Mouse (Mus musculus): ENCODE measurements around the gene BC016579. TPM values are rescaled to one million over a fixed set of nuclear protein-coding genes. Genes with fewer than 3 reads are reported as not detected.

Gene BC016579
- not detected in 2 replicates for polyA plus RNA-seq (2015; fragmentation: Nextera tagmentation; extraction: Ambion mirVana)

GRCm38 (mm10) chr16:45653934-45654332 lies at the start of gene BC016579:
TSS of gene BC016579 (minus strand) at chr16:45654068.
- Histone ChIP-seq H3K36me3 (ENCODE audit: control insufficient read depth, insufficient read depth, low read length) (no peaks in the 10 kb centered on the region), H3K27ac (ENCODE audit: low read depth, low read length) (no peak within 1 kb of the TSS), H3K4me1 (ENCODE audit: control insufficient read depth, insufficient read depth, low read depth, low read length) (peaks cover 5% of the 10 kb centered on the region; the same call in 1 of the 2 replicates), H3K9ac (ENCODE audit: low read depth, low read length) (0 out of 2 replicates have a peak within 1 kb of the TSS, but pooled peaks have one; percentile 33), H3K4me3 (ENCODE audit: low read length) (peak within 1 kb of the TSS; percentile 38), H3K27me3 (replicated peaks; ENCODE audit: control insufficient read depth, insufficient read depth, low read length) (no peaks in the 10 kb centered on the region), H3K9me3 (ENCODE audit: control insufficient read depth, low read length) (no peaks in the 10 kb centered on the region), H3K4me2 (ENCODE audit: low read length) (peak within 1 kb of the TSS; percentile 66)
- WGBS = 2% methylated on average over 20 of the region's 20 CpGs
- 0 out of 2 replicates have a peak, but pooled peaks have one; percentile 37 for ATAC-seq

- H3K9me3 ChIP-seq (ENCODE audit: control insufficient read depth, low read length) = no peaks in the 10 kb centered on the region
- no peak overlapping the region for H3K4me3 ChIP-seq (ENCODE audit: low read length)
- no peaks in the 10 kb centered on the region for H3K27me3 ChIP-seq (replicated peaks; ENCODE audit: control insufficient read depth, insufficient read depth, low read length)
- ATAC-seq = no peak
- no peak overlapping the region for H3K9ac ChIP-seq (ENCODE audit: low read depth, low read length)
- 83% methylated on average over 5 of the region's 5 CpGs for WGBS
- H3K36me3 ChIP-seq (ENCODE audit: control insufficient read depth, insufficient read depth, low read length) = no peaks in the 10 kb centered on the region
- no peak overlapping the region for H3K4me2 ChIP-seq (ENCODE audit: low read length)
- peaks cover 3% of the 10 kb centered on the region; the same call in 1 of the 2 replicates for H3K4me1 ChIP-seq (ENCODE audit: control insufficient read depth, insufficient read depth, low read depth, low read length)
- H3K27ac ChIP-seq (ENCODE audit: low read depth, low read length) = no peak overlapping the region
These were observed 45.4 kb upstream of the BC016579 start for GRCm38 (mm10) chr16:45699301-45699700.

- peaks cover 3% of the 10 kb centered on the region; the same call in 1 of the 2 replicates for H3K4me1 ChIP-seq (ENCODE audit: control insufficient read depth, insufficient read depth, low read depth, low read length)
- H3K27me3 ChIP-seq (replicated peaks; ENCODE audit: control insufficient read depth, insufficient read depth, low read length) = no peaks in the 10 kb centered on the region
- 53% methylated on average over 6 of the region's 6 CpGs for WGBS
- no peak overlapping the region for H3K27ac ChIP-seq (ENCODE audit: low read depth, low read length)
- peak; percentile 88 for ATAC-seq
- H3K9ac ChIP-seq (ENCODE audit: low read depth, low read length) = no peak overlapping the region
- no peak overlapping the region for H3K4me2 ChIP-seq (ENCODE audit: low read length)
- H3K9me3 ChIP-seq (ENCODE audit: control insufficient read depth, low read length) = no peaks in the 10 kb centered on the region
- H3K36me3 ChIP-seq (ENCODE audit: control insufficient read depth, insufficient read depth, low read length) = no peaks in the 10 kb centered on the region
- no peak overlapping the region for H3K4me3 ChIP-seq (ENCODE audit: low read length)
These were observed 44.1 kb upstream of the BC016579 start for GRCm38 (mm10) chr16:45697996-45698395.

- H3K4me2 ChIP-seq (ENCODE audit: low read length) = no peak overlapping the region
- ATAC-seq = peak; percentile 58
- H3K9me3 ChIP-seq (ENCODE audit: control insufficient read depth, low read length) = no peaks in the 10 kb centered on the region
- no peaks in the 10 kb centered on the region for H3K27me3 ChIP-seq (replicated peaks; ENCODE audit: control insufficient read depth, insufficient read depth, low read length)
- no peak overlapping the region for H3K27ac ChIP-seq (ENCODE audit: low read depth, low read length)
- H3K4me3 ChIP-seq (ENCODE audit: low read length) = no peak overlapping the region
- 49% methylated on average over 9 of the region's 9 CpGs for WGBS
- H3K4me1 ChIP-seq (ENCODE audit: control insufficient read depth, insufficient read depth, low read depth, low read length) = peaks cover 4% of the 10 kb centered on the region
- H3K36me3 ChIP-seq (ENCODE audit: control insufficient read depth, insufficient read depth, low read length) = no peaks in the 10 kb centered on the region
- no peak overlapping the region for H3K9ac ChIP-seq (ENCODE audit: low read depth, low read length)
These were observed 41.7 kb upstream of the BC016579 start for GRCm38 (mm10) chr16:45695445-45696160.

- no peak within 1 kb of the TSS for H3K27ac ChIP-seq (ENCODE audit: low read depth, low read length)
- no peak within 1 kb of the TSS for H3K4me3 ChIP-seq (ENCODE audit: low read length)
- peaks cover 8% of the 10 kb centered on the region for H3K4me1 ChIP-seq (ENCODE audit: control insufficient read depth, insufficient read depth, low read depth, low read length)
- H3K36me3 ChIP-seq (ENCODE audit: control insufficient read depth, insufficient read depth, low read length) = no peaks in the 10 kb centered on the region
- H3K27me3 ChIP-seq (replicated peaks; ENCODE audit: control insufficient read depth, insufficient read depth, low read length) = no peaks in the 10 kb centered on the region
- no peak within 1 kb of the TSS for H3K9ac ChIP-seq (ENCODE audit: low read depth, low read length)
- ATAC-seq = no peak
- H3K9me3 ChIP-seq (ENCODE audit: control insufficient read depth, low read length) = no peaks in the 10 kb centered on the region
- H3K4me2 ChIP-seq (ENCODE audit: low read length) = no peak within 1 kb of the TSS
- WGBS = 66% methylated on average over 10 of the region's 10 CpGs
These were observed 39.7 kb upstream of the BC016579 start, which contains the start of gene Tmprss7 for GRCm38 (mm10) chr16:45693558-45693957. TSS of gene Tmprss7 (minus strand) at chr16:45693658.

GRCm38 (mm10) chr16:45692851-45693250 lies 39.0 kb upstream of the BC016579 start:
- no peak overlapping the region for H3K4me2 ChIP-seq (ENCODE audit: low read length)
- peaks cover 8% of the 10 kb centered on the region for H3K4me1 ChIP-seq (ENCODE audit: control insufficient read depth, insufficient read depth, low read depth, low read length)
- 35% methylated on average over 3 of the region's 3 CpGs for WGBS
- no peaks in the 10 kb centered on the region for H3K9me3 ChIP-seq (ENCODE audit: control insufficient read depth, low read length)
- H3K9ac ChIP-seq (ENCODE audit: low read depth, low read length) = no peak overlapping the region
- H3K27ac ChIP-seq (ENCODE audit: low read depth, low read length) = no peak overlapping the region
- no peaks in the 10 kb centered on the region for H3K27me3 ChIP-seq (replicated peaks; ENCODE audit: control insufficient read depth, insufficient read depth, low read length)
- H3K4me3 ChIP-seq (ENCODE audit: low read length) = no peak overlapping the region
- no peaks in the 10 kb centered on the region for H3K36me3 ChIP-seq (ENCODE audit: control insufficient read depth, insufficient read depth, low read length)
- ATAC-seq = no peak

GRCm38 (mm10) chr16:45690178-45690577 lies 36.3 kb upstream of the BC016579 start:
- Histone ChIP-seq H3K4me2 (ENCODE audit: low read length) (no peak overlapping the region), H3K36me3 (ENCODE audit: control insufficient read depth, insufficient read depth, low read length) (no peaks in the 10 kb centered on the region), H3K4me3 (ENCODE audit: low read length) (no peak overlapping the region), H3K9ac (ENCODE audit: low read depth, low read length) (no peak overlapping the region), H3K9me3 (ENCODE audit: control insufficient read depth, low read length) (no peaks in the 10 kb centered on the region), H3K27me3 (replicated peaks; ENCODE audit: control insufficient read depth, insufficient read depth, low read length) (no peaks in the 10 kb centered on the region), H3K27ac (ENCODE audit: low read depth, low read length) (peak overlapping the region; percentile 9; the same call in 1 of the 2 replicates), H3K4me1 (ENCODE audit: control insufficient read depth, insufficient read depth, low read depth, low read length) (peaks cover 5% of the 10 kb centered on the region)
- 4% methylated on average over 4 of the region's 4 CpGs for WGBS
- peak; percentile 83 for ATAC-seq

GRCm38 (mm10) chr16:45686833-45687232 lies 33.0 kb upstream of the BC016579 start:
- Histone ChIP-seq H3K4me3 (ENCODE audit: low read length) (no peak overlapping the region), H3K27ac (ENCODE audit: low read depth, low read length) (no peak overlapping the region), H3K9me3 (ENCODE audit: control insufficient read depth, low read length) (no peaks in the 10 kb centered on the region), H3K4me1 (ENCODE audit: control insufficient read depth, insufficient read depth, low read depth, low read length) (peaks cover 5% of the 10 kb centered on the region), H3K9ac (ENCODE audit: low read depth, low read length) (no peak overlapping the region), H3K36me3 (ENCODE audit: control insufficient read depth, insufficient read depth, low read length) (no peaks in the 10 kb centered on the region), H3K27me3 (replicated peaks; ENCODE audit: control insufficient read depth, insufficient read depth, low read length) (no peaks in the 10 kb centered on the region), H3K4me2 (ENCODE audit: low read length) (no peak overlapping the region)
- ATAC-seq = peak; percentile 52; the same call in 1 of the 2 replicates
- WGBS = 82% methylated on average over 3 of the region's 3 CpGs

GRCm38 (mm10) chr16:45685295-45685694 lies 31.4 kb upstream of the BC016579 start:
- no peak overlapping the region for H3K27ac ChIP-seq (ENCODE audit: low read depth, low read length)
- H3K4me3 ChIP-seq (ENCODE audit: low read length) = no peak overlapping the region
- H3K4me1 ChIP-seq (ENCODE audit: control insufficient read depth, insufficient read depth, low read depth, low read length) = peaks cover under 1% of the 10 kb centered on the region; the same call in 1 of the 2 replicates
- no peak overlapping the region for H3K4me2 ChIP-seq (ENCODE audit: low read length)
- no peaks in the 10 kb centered on the region for H3K9me3 ChIP-seq (ENCODE audit: control insufficient read depth, low read length)
- H3K36me3 ChIP-seq (ENCODE audit: control insufficient read depth, insufficient read depth, low read length) = no peaks in the 10 kb centered on the region
- no peak overlapping the region for H3K9ac ChIP-seq (ENCODE audit: low read depth, low read length)
- H3K27me3 ChIP-seq (replicated peaks; ENCODE audit: control insufficient read depth, insufficient read depth, low read length) = no peaks in the 10 kb centered on the region
- ATAC-seq = 0 out of 2 replicates have a peak, but pooled peaks have one; percentile 32
- WGBS = 69% methylated on average over 3 of the region's 3 CpGs

Data from hindbrain, embryonic 16.5 days (tissue).